24 mouse cellular contexts compared by ENCODE assay signal in the genomic region with DNA sequence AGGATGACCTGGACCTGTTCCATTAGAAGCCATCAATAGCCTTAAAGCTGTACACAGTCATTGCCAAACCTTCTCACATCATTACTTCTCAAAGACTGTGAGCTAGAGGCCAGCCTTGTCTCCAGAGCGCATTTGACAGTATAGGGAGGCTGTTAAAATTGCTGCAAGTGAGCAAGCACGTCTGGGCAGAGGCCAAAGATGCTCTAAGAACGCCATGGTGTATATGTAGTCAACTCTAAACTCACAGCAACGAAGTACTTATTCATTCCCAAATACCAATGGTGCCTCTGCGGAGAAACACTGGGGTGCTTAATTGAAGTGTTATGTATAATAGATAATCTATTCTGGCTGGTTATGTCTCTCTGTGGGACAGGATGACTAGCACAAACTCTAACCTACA. TPM values are rescaled to one million over a fixed set of nuclear protein-coding genes. Genes with fewer than 3 reads are reported as not detected.
"Had no signal": no experiment of that assay in that cellular context is flagged by ENCODE, and none has a peak within 500 bp of the region (broad histone marks: within the 10 kb centered on the region; RNA-seq: fewer than 3 reads in every experiment).

No protein-coding gene starts in this region.

- H3K36me3 ChIP-seq: midbrain, embryonic 10.5 days; neural tube, embryonic 12.5 days had no signal

- ATAC-seq: midbrain, embryonic 16.5 days had no signal

- H3K4me3 ChIP-seq: midbrain, embryonic 10.5 days; myocyte; neural tube, embryonic 12.5 days had no signal

- H3K4me2 ChIP-seq: lung, embryonic 14.5 days; neural tube, embryonic 12.5 days had no signal

- H3K27ac ChIP-seq: liver, embryonic 14.5 days; midbrain, embryonic 10.5 days; neural tube, embryonic 12.5 days had no signal

- H3K4me1 ChIP-seq: neural tube, embryonic 12.5 days had no signal

- DNase-seq: lung, adult 18-20 months; lung, embryonic 14.5 days; lung, postnatal 10 days; lung, postnatal 4 days; midbrain, embryonic 14.5 days; retina, postnatal 1 day; right cerebral cortex, adult 18-20 months; right cerebral cortex, postnatal 25 days; right cerebral cortex, postnatal 4 days; spleen, adult 18-20 months; thymus, adult 18-20 months; thymus, postnatal 14 days; thymus, postnatal 36 days had no signal

- H3K9ac ChIP-seq: liver, embryonic 14.5 days; lung, embryonic 14.5 days; neural tube, embryonic 12.5 days had no signal

- H3K9me3 ChIP-seq: midbrain, embryonic 10.5 days; neural tube, embryonic 12.5 days had no signal

- H3K27me3 ChIP-seq: neural tube, embryonic 12.5 days had no signal

RNA-seq across cellular contexts. Expression of a gene that starts 14.1 kb away (rescaled TPM):
- polyA plus RNA-seq: myocyte had no signal

RNA-seq across cellular contexts. Expression of a gene that starts 35.8 kb away (rescaled TPM):
- polyA plus RNA-seq: liver, embryonic 14.5 days; liver, embryonic 16.5 days; lung, embryonic 14.5 days; lung, embryonic 16.5 days; midbrain, embryonic 10.5 days; midbrain, embryonic 14.5 days; myocyte; neural tube, embryonic 12.5 days; neural tube, embryonic 14.5 days; stomach, embryonic 14.5 days; stomach, embryonic 16.5 days; thymus, postnatal 0 days had no signal
